Mouse (Mus musculus) embryonic facial prominence, embryonic 13.5 days (tissue): Measurements from ENCODE around the gene Ethe1. TPM values are rescaled to one million over a fixed set of nuclear protein-coding genes. Genes with fewer than 3 reads are reported as not detected.

Source experiments
- ATAC-seq: fragments of 200-750 bp; cut with Nextera tagmentation; 2 replicates; pipeline ENCODE4 v1.8.0; 2017; ENCODE audit warnings: low read depth; ENCODE audit not compliant: insufficient number of reproducible peaks, insufficient read depth, low FRiP score, low TSS enrichment
- H3K27ac ChIP-seq: fragments of 300-500 bp; sonication (generic); 2 replicates; pipeline ENCODE4 v1.5.1; 2015; ENCODE audit warnings: moderate library complexity, mild to moderate bottlenecking, inconsistent platforms
- H3K27me3 ChIP-seq: fragments of 300-500 bp; sonication (generic); 2 replicates; pipeline ENCODE4 v1.6.1; 2015; ENCODE audit warnings: mild to moderate bottlenecking, inconsistent platforms
- H3K36me3 ChIP-seq: fragments of 300-500 bp; sonication (generic); 2 replicates; pipeline ENCODE4 v1.6.1; 2015; ENCODE audit warnings: mild to moderate bottlenecking, inconsistent platforms
- H3K4me1 ChIP-seq: fragments of 300-500 bp; sonication (generic); 2 replicates; pipeline ENCODE4 v1.6.1; 2015; ENCODE audit warnings: inconsistent platforms
- H3K4me2 ChIP-seq: fragments of 300-500 bp; sonication (generic); 2 replicates; pipeline ENCODE4 v1.6.1; 2015; ENCODE audit warnings: moderate library complexity, mild to moderate bottlenecking, inconsistent platforms
- H3K4me3 ChIP-seq: fragments of 300-500 bp; sonication (generic); 2 replicates; pipeline ENCODE4 v1.5.1; 2015; ENCODE audit warnings: mild to moderate bottlenecking, inconsistent platforms
- H3K9ac ChIP-seq: fragments of 300-500 bp; sonication (generic); 2 replicates; pipeline ENCODE4 v1.6.1; 2015; ENCODE audit warnings: mild to moderate bottlenecking, inconsistent platforms
- H3K9me3 ChIP-seq: fragments of 300-500 bp; sonication (generic); 2 replicates; pipeline ENCODE4 v1.6.1; 2016; ENCODE audit warnings: inconsistent platforms
- WGBS: fragments of 180-500 bp; shearing (Covaris S2); methylation state at CpG from one replicate; pipeline ENCODE4 v1.1.7; 2015; ENCODE audit warnings: mixed read lengths; 5-methylcytosine and 5-hydroxymethylcytosine counted together
- polyA plus RNA-seq: library from polyadenylated mRNA; unstranded; fragments of >200 nt; fragmentation: Nextera tagmentation; extraction: Ambion mirVana; gene quantifications from 2 replicates; pipeline ENCODE4 v1.2.1, GENCODE M21; 2015

Ethe1 gene
- polyA plus RNA-seq, 1 experiment from 2014 or later = 26.0 TPM

- H3K9ac ChIP-seq = no peak overlapping the region
- 0 out of 2 replicates have a peak, but pooled peaks cover 3% of the 10 kb centered on the region for H3K36me3 ChIP-seq
- H3K27ac ChIP-seq = no peak overlapping the region
- H3K27me3 ChIP-seq = peaks cover 11% of the 10 kb centered on the region
- no peak overlapping the region for H3K4me2 ChIP-seq
- no peaks in the 10 kb centered on the region for H3K9me3 ChIP-seq
- peaks cover 9% of the 10 kb centered on the region for H3K4me1 ChIP-seq
- no peak overlapping the region for H3K4me3 ChIP-seq
- 75% methylated on average over 15 of the region's 15 CpGs for WGBS
- no peak for ATAC-seq
Observed at GRCm38 (mm10) chr7:24599211-24600067, 12.1 kb downstream of the Ethe1 start.

GRCm38 (mm10) chr7:24600941-24601597 is 13.7 kb downstream of the Ethe1 start:
- 0 out of 2 replicates have a peak, but pooled peaks cover 3% of the 10 kb centered on the region for H3K36me3 ChIP-seq
- H3K9ac ChIP-seq = no peak overlapping the region
- peak overlapping the region; percentile 54 for H3K4me2 ChIP-seq
- peak overlapping the region; percentile 18; the same call in 1 of the 2 replicates for H3K4me3 ChIP-seq
- H3K27ac ChIP-seq = no peak overlapping the region
- H3K9me3 ChIP-seq = no peaks in the 10 kb centered on the region
- no peaks in the 10 kb centered on the region for H3K27me3 ChIP-seq
- peak; percentile 71 for ATAC-seq
- WGBS = 5% methylated on average over 13 of the region's 13 CpGs
- peaks cover 3% of the 10 kb centered on the region; the same call in 1 of the 2 replicates for H3K4me1 ChIP-seq

GRCm38 (mm10) chr7:24605561-24605960 is 18.2 kb downstream of the Ethe1 start:
- Histone ChIP-seq H3K4me3 (no peak overlapping the region), H3K27me3 (peaks cover 17% of the 10 kb centered on the region), H3K4me2 (no peak overlapping the region), H3K27ac (no peak overlapping the region), H3K36me3 (peaks cover 17% of the 10 kb centered on the region; the same call in 1 of the 2 replicates), H3K4me1 (peaks cover 9% of the 10 kb centered on the region), H3K9me3 (no peaks in the 10 kb centered on the region), H3K9ac (no peak overlapping the region)
- no peak for ATAC-seq
- 84% methylated on average over 7 of the region's 7 CpGs for WGBS

- H3K4me1 ChIP-seq = peaks cover 13% of the 10 kb centered on the region
- no peak overlapping the region for H3K4me3 ChIP-seq
- 83% methylated on average over 7 of the region's 7 CpGs for WGBS
Observed at GRCm38 (mm10) chr7:24606046-24606445, 18.7 kb downstream of the Ethe1 start.

GRCm38 (mm10) chr7:24608017-24608416 is 20.7 kb downstream of the Ethe1 start:
- Histone ChIP-seq H3K4me1 (peaks cover 24% of the 10 kb centered on the region), H3K27me3 (peaks cover 41% of the 10 kb centered on the region), H3K36me3 (peaks cover 17% of the 10 kb centered on the region; the same call in 1 of the 2 replicates), H3K9me3 (no peaks in the 10 kb centered on the region), H3K27ac (no peak overlapping the region), H3K4me3 (no peak overlapping the region), H3K9ac (no peak overlapping the region), H3K4me2 (peak overlapping the region; percentile 14; the same call in 1 of the 2 replicates)
- ATAC-seq = no peak
- 37% methylated on average over 6 of the region's 6 CpGs for WGBS

More at GRCm38 (mm10) chr7:24606046-24606445, 18.7 kb downstream of the Ethe1 start:
- H3K9ac ChIP-seq = no peak overlapping the region
- no peak overlapping the region for H3K4me2 ChIP-seq
- H3K27me3 ChIP-seq = peaks cover 22% of the 10 kb centered on the region
- H3K36me3 ChIP-seq = peaks cover 17% of the 10 kb centered on the region; the same call in 1 of the 2 replicates
- no peak for ATAC-seq
- no peaks in the 10 kb centered on the region for H3K9me3 ChIP-seq
- H3K27ac ChIP-seq = no peak overlapping the region

- H3K27ac ChIP-seq = no peak overlapping the region
- H3K4me1 ChIP-seq = peaks cover 24% of the 10 kb centered on the region
- peaks cover 17% of the 10 kb centered on the region; the same call in 1 of the 2 replicates for H3K36me3 ChIP-seq
- H3K4me2 ChIP-seq = peak overlapping the region; percentile 14; the same call in 1 of the 2 replicates
- no peak overlapping the region for H3K9ac ChIP-seq
- no peak for ATAC-seq
- H3K27me3 ChIP-seq = peaks cover 46% of the 10 kb centered on the region
- H3K9me3 ChIP-seq = no peaks in the 10 kb centered on the region
- WGBS = 67% methylated on average over 8 of the region's 8 CpGs
- no peak overlapping the region for H3K4me3 ChIP-seq
Observed at GRCm38 (mm10) chr7:24608561-24608960, 21.2 kb downstream of the Ethe1 start.

- Histone ChIP-seq H3K9me3 (no peaks in the 10 kb centered on the region), H3K9ac (peak within 1 kb of the TSS; percentile 46), H3K4me1 (peaks cover 24% of the 10 kb centered on the region), H3K27me3 (peaks cover 63% of the 10 kb centered on the region), H3K4me3 (peak within 1 kb of the TSS; percentile 46), H3K27ac (peak within 1 kb of the TSS; percentile 51; the same call in 1 of the 2 replicates), H3K36me3 (peaks cover 17% of the 10 kb centered on the region; the same call in 1 of the 2 replicates), H3K4me2 (peak within 1 kb of the TSS; percentile 67)
- 0 out of 2 replicates have a peak, but pooled peaks have one; percentile 2 for ATAC-seq
- 3% methylated on average over 27 of the region's 27 CpGs for WGBS
Observed at GRCm38 (mm10) chr7:24610144-24610878, 23.0 kb downstream of the Ethe1 start, which contains the start of gene Phldb3. Gene Phldb3, plus strand, starts transcription at chr7:24610763.

GRCm38 (mm10) chr7:24610879-24611494 is 23.6 kb downstream of the Ethe1 start:
- Histone ChIP-seq H3K9ac (peak overlapping the region; percentile 46), H3K4me2 (peak overlapping the region; percentile 67), H3K4me1 (peaks cover 24% of the 10 kb centered on the region), H3K4me3 (peak overlapping the region; percentile 46), H3K9me3 (no peaks in the 10 kb centered on the region), H3K36me3 (peaks cover 17% of the 10 kb centered on the region; the same call in 1 of the 2 replicates), H3K27me3 (peaks cover 63% of the 10 kb centered on the region), H3K27ac (peak overlapping the region; percentile 51; the same call in 1 of the 2 replicates)
- peak; percentile 28; the same call in 1 of the 2 replicates for ATAC-seq
- WGBS = under 1% methylated on average over 36 of the region's 36 CpGs

GRCm38 (mm10) chr7:24611709-24612108 is 24.4 kb downstream of the Ethe1 start:
- Histone ChIP-seq H3K9ac (peak overlapping the region; percentile 46), H3K4me2 (peak overlapping the region; percentile 67), H3K27me3 (peaks cover 63% of the 10 kb centered on the region), H3K4me3 (peak overlapping the region; percentile 46), H3K9me3 (no peaks in the 10 kb centered on the region), H3K4me1 (peaks cover 24% of the 10 kb centered on the region), H3K36me3 (peaks cover 17% of the 10 kb centered on the region; the same call in 1 of the 2 replicates), H3K27ac (no peak overlapping the region)
- no peak for ATAC-seq
- WGBS = 15% methylated on average over 7 of the region's 7 CpGs

GRCm38 (mm10) chr7:24612308-24612910 is 25.1 kb downstream of the Ethe1 start:
- no peak overlapping the region for H3K9ac ChIP-seq
- peaks cover 63% of the 10 kb centered on the region for H3K27me3 ChIP-seq
- no peak for ATAC-seq
- peaks cover 24% of the 10 kb centered on the region for H3K4me1 ChIP-seq
- H3K27ac ChIP-seq = no peak overlapping the region
- peak overlapping the region; percentile 46 for H3K4me3 ChIP-seq
- peak overlapping the region; percentile 67 for H3K4me2 ChIP-seq
- 3% methylated on average over 27 of the region's 27 CpGs for WGBS
- no peaks in the 10 kb centered on the region for H3K9me3 ChIP-seq
- H3K36me3 ChIP-seq = peaks cover 12% of the 10 kb centered on the region; the same call in 1 of the 2 replicates
